ENCODE assay signal across 29 mouse cellular contexts in genomic region chr6:147799009-147799727, GRCm38 (mm10).
DNase-seq lines count a peak whose midpoint lies in the region; ATAC-seq and TF ChIP-seq lines count a peak whose summit lies in the region.
"Had no signal": no experiment of that assay in that cellular context is flagged by ENCODE, and none has a peak within 500 bp of the region (broad histone marks: within the 10 kb centered on the region; RNA-seq: fewer than 3 reads in every experiment).

No protein-coding gene starts in this region.

- H3K4me3 ChIP-seq in bone marrow macrophage, adult 2 months (ENCODE audit: insufficient read depth, low read length), result peak overlapping the region; percentile 21; the same call in 1 of the 2 replicates
- H3K4me3 ChIP-seq in neural tube, embryonic 15.5 days (replicated peaks), result no peak overlapping the region
- no peak overlapping the region for H3K4me3 ChIP-seq in forebrain, embryonic 16.5 days (replicated peaks; ENCODE audit: low read length)
- H3K4me3 ChIP-seq: embryonic facial prominence, embryonic 12.5 days; forebrain, embryonic 10.5 days; forebrain, embryonic 15.5 days; hindbrain, embryonic 13.5 days; liver, embryonic 12.5 days; midbrain, embryonic 15.5 days; myocyte; neural tube, embryonic 13.5 days had no signal

- TF ChIP-seq CTCF in bone marrow macrophage, adult 2 months (IDR thresholded peaks at IDR 0.05; ENCODE audit: low read depth, low read length), result no peak

- peaks cover 20% of the 10 kb centered on the region for H3K4me1 ChIP-seq in bone marrow macrophage, adult 2 months (ENCODE audit: control insufficient read depth, insufficient read depth, low read length)
- no peaks in the 10 kb centered on the region for H3K4me1 ChIP-seq in neural tube, embryonic 15.5 days
- H3K4me1 ChIP-seq in forebrain, embryonic 16.5 days (replicated peaks; ENCODE audit: control insufficient read depth, insufficient read depth, low read length), result no peaks in the 10 kb centered on the region
- H3K4me1 ChIP-seq: embryonic facial prominence, embryonic 12.5 days; forebrain, embryonic 15.5 days; hindbrain, embryonic 13.5 days; liver, embryonic 12.5 days; midbrain, embryonic 15.5 days; neural tube, embryonic 13.5 days had no signal

- peak; percentile 7 for DNase-seq in lung, postnatal 36 days
- DNase-seq in lung, postnatal 25 days (ENCODE audit: low spot score), result no peak
- DNase-seq: cerebellum, adult 8-10 months; cerebellum, postnatal 25 days; gastrocnemius, postnatal 10 days; heart, postnatal 14 days; kidney, adult 2 months; kidney, postnatal 4 days; left cerebral cortex, postnatal 4 days; liver, postnatal 0 days; right cerebral cortex, adult 18-20 months; right cerebral cortex, postnatal 4 days; thymus, postnatal 4 days had no signal

- H3K27me3 ChIP-seq in neural tube, embryonic 15.5 days (replicated peaks), result no peaks in the 10 kb centered on the region
- no peaks in the 10 kb centered on the region for H3K27me3 ChIP-seq in forebrain, embryonic 16.5 days (replicated peaks; ENCODE audit: control insufficient read depth, insufficient read depth, low read length)
- H3K27me3 ChIP-seq: embryonic facial prominence, embryonic 12.5 days; forebrain, embryonic 15.5 days; hindbrain, embryonic 13.5 days; liver, embryonic 12.5 days; midbrain, embryonic 15.5 days; neural tube, embryonic 13.5 days had no signal

- 71% methylated on average over 9 of the region's 9 CpGs for WGBS in neural tube, embryonic 15.5 days
- WGBS in forebrain, embryonic 16.5 days, result 80% methylated on average over 9 of the region's 9 CpGs

- no peaks in the 10 kb centered on the region for H3K9me3 ChIP-seq in neural tube, embryonic 15.5 days (replicated peaks)
- H3K9me3 ChIP-seq in forebrain, embryonic 16.5 days (ENCODE audit: control insufficient read depth, low read length), result no peaks in the 10 kb centered on the region
- H3K9me3 ChIP-seq: embryonic facial prominence, embryonic 12.5 days; forebrain, embryonic 10.5 days; forebrain, embryonic 15.5 days; G1E; hindbrain, embryonic 13.5 days; liver, embryonic 12.5 days; midbrain, embryonic 15.5 days; neural tube, embryonic 13.5 days had no signal

- peak overlapping the region; percentile 68 for H3K27ac ChIP-seq in bone marrow macrophage, adult 2 months (ENCODE audit: insufficient read depth, low read depth, low read length)
- H3K27ac ChIP-seq in neural tube, embryonic 15.5 days (replicated peaks), result no peak overlapping the region
- H3K27ac ChIP-seq in forebrain, embryonic 16.5 days (ENCODE audit: low read length), result no peak overlapping the region
- H3K27ac ChIP-seq: embryonic facial prominence, embryonic 12.5 days; forebrain, embryonic 10.5 days; forebrain, embryonic 15.5 days; hindbrain, embryonic 13.5 days; kidney, postnatal 0 days; liver, embryonic 12.5 days; midbrain, embryonic 15.5 days; neural tube, embryonic 13.5 days had no signal

- H3K4me2 ChIP-seq in neural tube, embryonic 15.5 days, result no peak overlapping the region
- no peak overlapping the region for H3K4me2 ChIP-seq in forebrain, embryonic 16.5 days (ENCODE audit: low read length)
- H3K4me2 ChIP-seq: embryonic facial prominence, embryonic 12.5 days; forebrain, embryonic 15.5 days; hindbrain, embryonic 13.5 days; liver, embryonic 12.5 days; midbrain, embryonic 15.5 days; neural tube, embryonic 13.5 days had no signal

- no peak overlapping the region for H3K9ac ChIP-seq in neural tube, embryonic 15.5 days (replicated peaks)
- H3K9ac ChIP-seq in forebrain, embryonic 16.5 days (replicated peaks; ENCODE audit: low read depth, low read length), result no peak overlapping the region
- H3K9ac ChIP-seq: embryonic facial prominence, embryonic 12.5 days; forebrain, embryonic 15.5 days; hindbrain, embryonic 13.5 days; liver, embryonic 12.5 days; liver, postnatal 0 days; midbrain, embryonic 15.5 days; neural tube, embryonic 13.5 days had no signal

- no peaks in the 10 kb centered on the region for H3K36me3 ChIP-seq in neural tube, embryonic 15.5 days
- H3K36me3 ChIP-seq in forebrain, embryonic 16.5 days (ENCODE audit: control insufficient read depth, insufficient read depth), result no peaks in the 10 kb centered on the region
- H3K36me3 ChIP-seq: embryonic facial prominence, embryonic 12.5 days; forebrain, embryonic 10.5 days; forebrain, embryonic 15.5 days; G1E; hindbrain, embryonic 13.5 days; liver, embryonic 12.5 days; midbrain, embryonic 15.5 days; neural tube, embryonic 13.5 days had no signal

- TF ChIP-seq POLR2A in bone marrow macrophage, adult 2 months (IDR thresholded peaks at IDR 0.05; ENCODE audit: borderline replicate concordance, low read depth, low read length), result no peak

- peak; percentile 56 to 84; a peak in 3 of 4 replicates for ATAC-seq in hematopoietic stem cell, adult 5-6 weeks (replicated peaks in 1 of 2; ENCODE audit: insufficient read depth in 1 of 2, low FRiP score in 2 of 2, low TSS enrichment in 1 of 2, low read depth in 1 of 2, poor library complexity in 2 of 2, severe bottlenecking in 2 of 2)
- ATAC-seq in neural tube, embryonic 15.5 days (ENCODE audit: low FRiP score), result peak; percentile 77
- no peak for ATAC-seq in megakaryocyte-erythroid progenitor cell, adult 5-6 weeks (replicated peaks; ENCODE audit: low FRiP score, low TSS enrichment, poor library complexity, severe bottlenecking)
- no peak for ATAC-seq in forebrain, embryonic 16.5 days
- ATAC-seq: forebrain, embryonic 15.5 days; liver, embryonic 12.5 days; lung, postnatal 0 days; midbrain, embryonic 15.5 days had no signal

Comparison
In these comparisons a context has a peak if more than half of its experiments do, and no peak if none do; other contexts are left out.
1. ATAC-seq: peak in hematopoietic stem cell, adult 5-6 weeks (2 of 2) and neural tube, embryonic 15.5 days (single experiment); none in megakaryocyte-erythroid progenitor cell, adult 5-6 weeks (single experiment) and forebrain, embryonic 16.5 days (single experiment).